Mouse (Mus musculus): ENCODE results near the gene Impdh1. TPM values are rescaled to one million over a fixed set of nuclear protein-coding genes. Genes with fewer than 3 reads are reported as not detected.
"Not testable (repeated sequence)": the region's sequence is repeated elsewhere in the genome, so short reads cannot be mapped to it uniquely, and the experiment has no call there.

Impdh1 gene
- polyA plus RNA-seq, 1 experiment from 2014 or later: 71.7 TPM

DNA sequence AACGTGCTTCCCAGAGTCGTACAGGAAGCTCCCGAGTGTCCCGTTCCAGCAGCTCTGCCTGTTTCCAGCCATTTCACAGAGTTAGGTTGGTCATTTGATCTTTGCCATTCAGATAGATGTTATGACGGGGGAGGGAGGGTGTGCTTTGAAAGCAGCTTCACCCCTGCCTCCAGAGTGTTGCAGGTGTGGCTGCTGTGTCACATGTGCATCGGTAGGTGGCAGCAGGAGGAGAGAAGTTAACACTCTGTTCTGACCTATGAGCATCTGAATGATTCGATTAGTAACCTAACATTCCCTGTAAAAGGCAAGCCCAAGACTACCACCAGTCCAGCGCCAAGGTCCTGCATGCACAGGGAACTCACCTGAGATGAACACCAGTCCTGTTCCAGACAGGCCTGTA lies 18.1 kb upstream of the Impdh1 start:
- WGBS: 48% methylated on average over 8 of the region's 8 CpGs
- H3K27ac ChIP-seq (replicated peaks): no peak overlapping the region
- no peaks in the 10 kb centered on the region for H3K36me3 ChIP-seq
- no peaks in the 10 kb centered on the region for H3K4me1 ChIP-seq (replicated peaks)
- no peak for ATAC-seq (ENCODE audit: low FRiP score, low read depth)
- no peak overlapping the region for H3K4me3 ChIP-seq
- H3K27me3 ChIP-seq: no peaks in the 10 kb centered on the region
- no peak overlapping the region for H3K9ac ChIP-seq
- no peak overlapping the region for H3K4me2 ChIP-seq
- H3K9me3 ChIP-seq: no peaks in the 10 kb centered on the region

DNA sequence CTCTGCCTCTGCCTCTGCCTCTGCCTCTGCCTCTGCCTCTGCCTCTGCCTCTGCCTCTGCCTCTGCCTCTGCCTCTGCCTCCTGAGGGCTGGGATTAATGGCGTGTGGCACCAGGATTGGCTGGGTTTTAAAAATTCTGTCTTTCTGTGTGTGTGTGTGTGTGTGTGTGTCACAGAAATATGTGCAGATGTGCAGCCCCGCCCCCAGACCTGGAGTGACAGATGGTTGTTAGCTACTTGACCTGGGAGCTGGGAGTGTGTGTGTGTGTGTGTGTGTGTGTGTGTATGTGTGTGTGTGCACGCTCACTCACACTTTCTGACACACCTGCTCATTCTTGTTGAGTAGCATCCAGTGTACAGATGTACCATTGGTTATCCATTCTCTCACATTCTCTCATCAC lies 17.5 kb upstream of the Impdh1 start:
- no peak overlapping the region for H3K4me3 ChIP-seq
- H3K9me3 ChIP-seq: no peaks in the 10 kb centered on the region
- H3K36me3 ChIP-seq: no peaks in the 10 kb centered on the region
- no peak for ATAC-seq (ENCODE audit: low FRiP score, low read depth)
- no peak overlapping the region for H3K9ac ChIP-seq
- H3K27ac ChIP-seq (replicated peaks): no peak overlapping the region
- no peaks in the 10 kb centered on the region for H3K4me1 ChIP-seq (replicated peaks)
- H3K27me3 ChIP-seq: no peaks in the 10 kb centered on the region
- no peak overlapping the region for H3K4me2 ChIP-seq
- 68% methylated on average over 3 of the region's 3 CpGs for WGBS

DNA sequence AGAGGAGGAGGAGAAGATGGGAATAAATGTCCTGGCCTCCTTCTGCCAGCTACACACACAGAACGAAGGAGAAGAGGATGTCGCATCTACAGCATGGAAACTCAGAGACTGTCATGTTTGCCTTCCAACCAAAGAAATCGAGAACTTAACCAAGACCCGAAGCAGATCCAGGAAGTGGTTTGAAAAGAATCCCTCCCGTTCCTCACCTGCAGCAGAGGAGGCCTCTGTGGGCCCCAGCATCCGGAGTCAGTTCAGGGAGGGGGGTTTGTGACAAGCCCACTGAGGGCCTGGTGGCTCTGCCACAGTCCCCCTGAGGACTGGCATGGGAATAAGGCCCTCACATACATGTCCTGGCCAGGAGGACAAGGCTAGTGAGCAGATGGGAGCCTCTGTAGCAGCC lies 16.2 kb upstream of the Impdh1 start:
- Histone ChIP-seq H3K9ac (no peak overlapping the region), H3K27ac (replicated peaks) (no peak overlapping the region), H3K36me3 (no peaks in the 10 kb centered on the region), H3K27me3 (no peaks in the 10 kb centered on the region), H3K9me3 (no peaks in the 10 kb centered on the region), H3K4me2 (no peak overlapping the region), H3K4me3 (no peak overlapping the region), H3K4me1 (replicated peaks) (no peaks in the 10 kb centered on the region)
- 82% methylated on average over 6 of the region's 6 CpGs for WGBS
- no peak for ATAC-seq (ENCODE audit: low FRiP score, low read depth)

DNA sequence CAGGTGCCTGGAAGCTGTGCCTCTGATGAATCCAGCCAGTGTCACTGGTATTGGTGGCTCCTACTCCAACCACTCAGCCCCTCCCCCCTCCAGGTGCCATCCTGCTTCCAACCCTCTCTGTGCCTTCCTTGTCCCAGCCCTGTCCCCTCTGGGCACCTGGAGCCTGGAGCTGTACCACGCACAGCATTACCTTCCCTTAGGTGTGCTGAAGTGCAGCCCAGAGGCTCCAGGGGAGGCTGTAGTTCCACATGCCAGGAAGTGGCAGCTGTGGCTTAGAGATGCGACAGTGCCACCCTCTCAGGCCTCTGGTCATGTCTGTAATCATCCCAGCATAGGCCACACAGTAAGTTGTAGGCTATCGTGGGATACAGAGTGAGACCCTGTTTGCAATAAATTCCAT lies 15.6 kb upstream of the Impdh1 start:
- 77% methylated on average over 3 of the region's 3 CpGs for WGBS
- Histone ChIP-seq H3K27me3 (no peaks in the 10 kb centered on the region), H3K4me2 (no peak overlapping the region), H3K36me3 (no peaks in the 10 kb centered on the region), H3K27ac (replicated peaks) (no peak overlapping the region), H3K4me1 (replicated peaks) (no peaks in the 10 kb centered on the region), H3K9me3 (no peaks in the 10 kb centered on the region), H3K9ac (no peak overlapping the region), H3K4me3 (no peak overlapping the region)
- ATAC-seq (ENCODE audit: low FRiP score, low read depth): no peak

DNA sequence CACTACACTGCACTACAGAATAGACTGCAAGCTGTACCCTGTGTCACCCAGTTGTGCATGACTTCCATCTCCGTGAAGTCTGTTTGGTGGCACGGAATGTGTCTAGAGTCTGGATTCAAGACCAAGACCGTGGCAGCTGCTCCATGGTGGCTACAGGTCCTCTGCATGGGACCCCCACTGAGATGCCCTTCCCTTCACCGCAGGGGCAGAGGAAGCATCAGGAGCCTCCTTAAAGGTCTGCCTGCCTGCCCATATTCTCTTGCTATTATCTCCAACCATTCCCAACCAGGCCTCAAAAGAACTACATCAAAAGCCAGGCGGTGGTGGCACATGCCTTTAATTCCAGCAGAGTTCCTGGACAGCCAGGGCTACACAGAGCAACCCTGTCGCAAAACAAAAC lies 14.2 kb upstream of the Impdh1 start:
- WGBS: 67% methylated on average over 6 of the region's 6 CpGs
- H3K4me2 ChIP-seq: no peak overlapping the region
- no peaks in the 10 kb centered on the region for H3K36me3 ChIP-seq
- no peak overlapping the region for H3K27ac ChIP-seq (replicated peaks)
- ATAC-seq (ENCODE audit: low FRiP score, low read depth): no peak
- no peak overlapping the region for H3K4me3 ChIP-seq
- H3K9me3 ChIP-seq: no peaks in the 10 kb centered on the region
- no peak overlapping the region for H3K9ac ChIP-seq
- no peaks in the 10 kb centered on the region for H3K4me1 ChIP-seq (replicated peaks)
- no peaks in the 10 kb centered on the region for H3K27me3 ChIP-seq

DNA sequence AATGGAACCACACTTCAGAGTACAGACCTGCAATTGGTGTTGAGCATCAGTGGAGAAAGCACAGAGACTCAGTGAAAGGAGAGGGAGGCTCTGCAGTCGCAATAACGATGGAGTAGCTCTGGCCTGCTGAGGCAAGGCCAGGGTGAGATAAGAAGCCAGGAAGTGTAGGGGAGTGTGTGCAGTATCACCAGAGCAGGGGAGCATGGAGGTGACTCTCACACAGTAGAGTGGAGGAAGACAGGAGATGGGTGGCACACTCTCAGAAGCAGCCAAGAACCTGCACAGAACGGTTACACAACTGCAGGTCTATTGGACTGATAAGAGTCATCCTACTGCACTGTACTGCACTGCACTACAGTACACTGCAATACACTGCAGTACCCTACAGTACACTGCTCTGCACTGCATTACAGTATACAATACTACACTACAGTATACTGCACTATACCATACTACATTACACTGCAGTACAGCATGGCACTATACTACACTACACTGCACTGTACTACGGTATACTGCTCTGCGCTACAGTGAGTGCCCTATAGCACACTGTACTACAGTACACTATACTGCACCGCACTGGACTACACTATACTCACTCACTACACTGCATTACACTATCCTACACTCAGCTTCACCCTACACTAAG lies 13.2 kb upstream of the Impdh1 start:
- Histone ChIP-seq H3K27me3 (no peaks in the 10 kb centered on the region), H3K9me3 (no peaks in the 10 kb centered on the region), H3K4me3 (no peak overlapping the region), H3K27ac (replicated peaks) (no peak overlapping the region), H3K36me3 (no peaks in the 10 kb centered on the region), H3K4me1 (replicated peaks) (no peaks in the 10 kb centered on the region), H3K9ac (no peak overlapping the region), H3K4me2 (no peak overlapping the region)
- 0 out of 2 replicates have a peak, but pooled peaks have one; percentile 34 for ATAC-seq (ENCODE audit: low FRiP score, low read depth)
- 92% methylated on average over 6 of the region's 6 CpGs for WGBS

DNA sequence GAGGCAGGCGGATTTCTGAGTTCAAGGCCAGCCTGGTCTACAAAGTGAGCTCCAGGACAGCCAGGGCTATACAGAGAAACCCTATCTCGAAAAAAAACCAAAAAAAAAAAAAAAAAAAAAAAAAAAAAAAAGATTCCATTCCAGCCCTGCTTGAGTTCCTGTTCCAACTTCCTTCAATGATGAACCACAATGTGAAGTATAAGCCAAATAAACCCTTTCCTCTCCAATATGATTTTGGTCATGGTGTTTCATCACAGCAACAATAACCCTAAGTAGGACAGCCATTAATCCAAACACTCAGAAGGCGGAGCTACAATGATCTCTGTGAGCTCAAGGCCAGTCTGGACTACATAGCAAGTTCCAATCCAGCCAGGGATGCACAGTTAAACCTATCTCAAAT lies 1.6 kb upstream of the Impdh1 start:
- H3K36me3 ChIP-seq; H3K27me3 ChIP-seq; H3K4me2 ChIP-seq; ATAC-seq (ENCODE audit: low FRiP score, low read depth); H3K9me3 ChIP-seq; H3K9ac ChIP-seq; H3K27ac ChIP-seq (replicated peaks); H3K4me3 ChIP-seq: not testable (repeated sequence)
- 82% methylated on average over 3 of the region's 3 CpGs for WGBS
- H3K4me1 ChIP-seq (replicated peaks): peaks cover 22% of the 10 kb centered on the region

DNA sequence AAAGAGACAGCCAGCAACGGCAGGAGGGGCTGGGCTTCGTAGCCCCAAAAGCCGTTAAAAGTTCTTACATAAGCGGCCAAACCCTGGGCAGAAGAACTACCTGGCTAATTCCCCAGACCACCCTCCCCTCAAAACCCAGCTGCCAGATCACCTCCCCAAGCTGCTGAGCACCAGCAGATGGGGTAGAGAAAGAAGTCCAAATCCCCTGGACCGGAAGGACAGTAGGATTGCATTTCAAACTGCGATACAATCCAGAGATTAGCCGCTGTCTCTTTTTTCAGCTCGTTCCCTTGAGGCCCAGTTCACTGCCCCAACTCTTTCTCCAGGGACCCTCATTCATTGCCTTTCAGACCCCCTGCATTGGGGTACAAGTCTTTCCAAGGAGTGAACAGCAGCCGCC lies 983 bp downstream of the Impdh1 start:
- Histone ChIP-seq H3K4me2 (peak overlapping the region; percentile 94), H3K9me3 (no peaks in the 10 kb centered on the region), H3K4me3 (peak overlapping the region; percentile 62), H3K27me3 (peaks cover 4% of the 10 kb centered on the region), H3K27ac (replicated peaks) (no peak overlapping the region), H3K9ac (peak overlapping the region; percentile 56; the same call in 1 of the 2 replicates), H3K36me3 (no peaks in the 10 kb centered on the region), H3K4me1 (replicated peaks) (peaks cover 39% of the 10 kb centered on the region)
- WGBS: 12% methylated on average over 9 of the region's 9 CpGs
- ATAC-seq (ENCODE audit: low FRiP score, low read depth): no peak

DNA sequence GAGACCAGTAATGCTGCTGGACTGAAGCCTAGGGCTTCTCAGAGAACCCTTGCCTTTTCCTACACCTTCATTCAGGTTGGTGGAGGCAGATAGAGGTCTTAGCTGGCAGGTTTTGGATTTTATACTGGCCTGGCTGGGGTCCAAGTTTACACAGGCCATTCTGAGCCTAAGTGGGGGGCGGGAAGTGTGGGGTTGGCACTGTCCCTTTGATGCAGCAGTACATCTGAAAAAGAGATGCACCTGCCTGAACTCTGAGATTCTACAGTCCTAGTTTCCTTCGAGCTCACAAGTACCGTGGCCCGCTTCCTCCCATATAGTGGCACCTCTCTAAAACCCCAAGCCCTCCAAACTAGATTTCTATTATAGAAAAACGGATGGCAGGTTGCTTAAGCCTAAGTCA lies 1.4 kb downstream of the Impdh1 start:
- H3K4me3 ChIP-seq: peak overlapping the region; percentile 62; the same call in 1 of the 2 replicates
- H3K4me2 ChIP-seq: peak overlapping the region; percentile 94
- H3K27ac ChIP-seq (replicated peaks): no peak overlapping the region
- H3K9ac ChIP-seq: no peak overlapping the region
- H3K27me3 ChIP-seq: peaks cover 4% of the 10 kb centered on the region
- no peaks in the 10 kb centered on the region for H3K36me3 ChIP-seq
- peaks cover 43% of the 10 kb centered on the region for H3K4me1 ChIP-seq (replicated peaks)
- 39% methylated on average over 5 of the region's 5 CpGs for WGBS
- no peak for ATAC-seq (ENCODE audit: low FRiP score, low read depth)
- H3K9me3 ChIP-seq: no peaks in the 10 kb centered on the region

DNA sequence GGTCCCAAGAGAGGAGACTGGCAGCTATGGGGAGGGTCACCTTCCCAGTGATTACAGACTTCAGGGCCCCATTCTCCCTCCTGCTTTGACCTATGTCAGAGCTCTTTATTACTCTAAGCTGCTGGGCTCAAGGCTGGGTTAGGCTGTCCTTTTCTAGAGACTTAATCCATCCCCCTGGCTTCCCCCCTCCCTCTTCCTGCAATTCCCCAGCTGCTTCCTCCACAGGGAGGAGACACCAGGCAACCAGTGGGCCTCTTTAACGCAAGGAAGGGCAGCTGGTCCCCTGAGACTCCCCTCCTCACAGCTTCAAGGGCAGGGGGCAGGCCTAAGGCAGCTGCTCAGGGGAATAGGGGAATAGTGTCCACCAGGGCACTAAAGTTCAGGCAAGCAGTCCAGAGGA lies 1.9 kb downstream of the Impdh1 start:
- Histone ChIP-seq H3K36me3 (no peaks in the 10 kb centered on the region), H3K4me2 (no peak overlapping the region), H3K9me3 (no peaks in the 10 kb centered on the region), H3K27me3 (peaks cover 4% of the 10 kb centered on the region), H3K4me1 (replicated peaks) (peaks cover 48% of the 10 kb centered on the region), H3K9ac (no peak overlapping the region), H3K27ac (replicated peaks) (no peak overlapping the region), H3K4me3 (no peak overlapping the region)
- no peak for ATAC-seq (ENCODE audit: low FRiP score, low read depth)
- WGBS: 14% methylated on average over 1 of the region's 1 CpGs

DNA sequence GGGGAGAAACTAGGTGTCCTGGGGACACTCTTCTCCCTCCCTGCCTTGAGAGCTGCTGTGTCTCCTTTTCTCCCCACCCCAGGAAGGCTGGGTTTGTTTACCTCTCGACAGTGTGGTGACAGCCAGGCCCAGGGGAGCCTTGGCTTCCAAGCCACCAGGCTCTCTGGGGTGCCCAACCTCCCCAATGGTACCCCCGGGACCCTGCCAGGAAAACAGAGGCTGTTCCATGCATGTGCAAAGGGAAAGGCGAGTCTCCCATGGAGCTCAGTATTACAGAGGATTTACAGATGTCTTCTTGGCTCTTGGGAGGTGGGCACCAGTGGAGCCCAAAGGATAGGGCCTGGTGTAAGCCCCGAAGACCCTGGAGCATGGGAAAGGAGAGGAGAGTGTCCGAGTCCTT lies 2.7 kb downstream of the Impdh1 start:
- no peaks in the 10 kb centered on the region for H3K9me3 ChIP-seq
- 48% methylated on average over 5 of the region's 5 CpGs for WGBS
- H3K4me1 ChIP-seq (replicated peaks): peaks cover 56% of the 10 kb centered on the region
- no peaks in the 10 kb centered on the region for H3K36me3 ChIP-seq
- no peak overlapping the region for H3K4me2 ChIP-seq
- H3K4me3 ChIP-seq: no peak overlapping the region
- H3K27ac ChIP-seq (replicated peaks): no peak overlapping the region
- peaks cover 4% of the 10 kb centered on the region for H3K27me3 ChIP-seq
- no peak for ATAC-seq (ENCODE audit: low FRiP score, low read depth)
- H3K9ac ChIP-seq: no peak overlapping the region

DNA sequence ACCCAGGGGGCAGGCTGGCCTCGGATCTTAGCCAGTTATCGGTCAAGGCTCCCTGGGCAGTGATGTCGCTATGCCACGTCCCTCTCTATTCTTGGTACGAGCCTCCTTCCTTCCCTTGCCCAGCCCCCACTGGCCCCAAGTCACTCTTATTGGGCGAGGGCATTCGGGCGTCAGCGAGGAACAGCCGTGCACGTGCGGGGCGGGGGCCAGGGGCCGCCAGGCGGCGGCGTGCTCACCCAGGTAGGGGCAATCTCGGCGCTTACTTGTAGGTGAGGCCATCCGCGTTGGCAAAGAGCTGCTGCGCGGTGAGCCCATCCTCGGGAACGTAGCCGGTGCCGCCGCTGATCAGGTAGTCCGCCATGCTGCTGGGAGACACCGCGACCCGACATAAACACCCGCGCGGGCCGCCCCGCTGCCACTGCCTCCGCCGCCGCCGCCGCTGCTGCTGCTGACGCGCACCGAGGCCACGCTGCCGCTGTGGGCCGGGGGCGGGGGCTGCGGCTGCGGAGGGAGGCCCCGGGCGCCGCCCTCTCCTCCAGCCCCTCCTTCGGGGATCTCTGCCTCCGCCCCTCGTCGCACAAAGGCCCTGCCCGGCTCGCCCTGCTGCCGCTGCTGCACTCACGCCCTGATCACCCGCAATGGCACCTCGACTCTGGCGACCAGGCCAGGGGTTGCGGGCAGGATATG lies 4.2 kb downstream of the Impdh1 start:
- Histone ChIP-seq H3K4me2 (peak overlapping the region; percentile 61), H3K9ac (peak overlapping the region; percentile 76), H3K27me3 (peaks cover 4% of the 10 kb centered on the region), H3K4me1 (replicated peaks) (peaks cover 56% of the 10 kb centered on the region), H3K4me3 (peak overlapping the region; percentile 63), H3K9me3 (no peaks in the 10 kb centered on the region), H3K36me3 (peaks cover 3% of the 10 kb centered on the region; the same call in 1 of the 2 replicates), H3K27ac (replicated peaks) (peak overlapping the region; percentile 74)
- 2% methylated on average over 60 of the region's 66 CpGs for WGBS
- ATAC-seq (ENCODE audit: low FRiP score, low read depth): peak; percentile 85
